8 mouse cellular contexts compared by ENCODE assay signal in the genomic region with DNA sequence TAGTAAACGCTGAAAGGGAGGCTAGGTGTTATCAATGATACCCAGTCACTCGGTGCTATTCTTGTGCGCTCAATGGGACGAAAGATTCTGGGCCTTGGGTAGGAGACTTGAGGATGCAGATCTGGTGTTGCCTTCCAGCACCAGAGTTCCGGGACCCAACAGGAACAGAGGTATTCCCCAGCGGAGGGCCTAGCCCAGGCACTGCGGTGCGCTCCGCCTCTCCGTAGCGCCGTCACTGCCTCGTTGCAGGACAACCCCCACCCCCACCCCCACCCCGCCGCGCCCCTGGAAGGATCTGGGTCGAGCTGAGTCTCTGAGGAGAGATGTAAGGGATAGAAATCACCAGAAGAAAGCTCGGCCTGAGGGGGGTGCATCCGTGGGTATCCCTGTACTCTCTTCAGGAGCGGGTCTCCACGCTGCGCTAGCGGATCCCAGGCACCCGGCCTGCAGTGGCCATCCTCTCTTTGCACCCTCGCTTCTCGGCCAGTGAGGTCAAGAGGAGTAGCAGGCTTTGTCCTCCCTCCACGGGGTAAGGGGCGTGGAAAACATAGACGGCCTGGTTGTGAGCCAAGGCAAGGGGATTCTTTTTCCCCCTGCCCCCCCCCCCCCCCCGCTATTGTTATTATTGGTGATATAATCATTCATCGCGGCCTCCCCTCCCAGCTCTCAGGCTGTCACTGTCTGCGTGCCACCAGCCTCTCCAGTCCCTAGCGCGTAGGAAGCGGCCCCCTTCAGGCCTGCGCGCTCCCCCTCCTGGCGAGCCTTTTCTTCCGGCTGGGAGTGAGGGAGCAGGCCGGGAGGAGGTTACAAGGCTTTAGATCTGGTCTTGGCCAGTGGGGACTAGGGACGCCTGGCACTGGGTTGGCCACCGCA. TPM values are rescaled to one million over a fixed set of nuclear protein-coding genes. Genes with fewer than 3 reads are reported as not detected.
DNase-seq lines count a peak whose midpoint lies in the region; ATAC-seq and TF ChIP-seq lines count a peak whose summit lies in the region.

No protein-coding gene starts in this region.

- no peaks in the 10 kb centered on the region for H3K4me1 ChIP-seq in bone marrow, adult 2 months (ENCODE audit: control insufficient read depth, insufficient read depth, low read length)
- H3K4me1 ChIP-seq in embryonic facial prominence, embryonic 15.5 days: peaks cover 6% of the 10 kb centered on the region; the same call in 1 of the 2 replicates
- H3K4me1 ChIP-seq in heart, embryonic 10.5 days: peaks cover 5% of the 10 kb centered on the region; the same call in 1 of the 2 replicates
- H3K4me1 ChIP-seq in kidney, embryonic 15.5 days: peaks cover 12% of the 10 kb centered on the region; the same call in 1 of the 2 replicates

- H3K9ac ChIP-seq in embryonic facial prominence, embryonic 15.5 days: peak overlapping the region; percentile 72
- H3K9ac ChIP-seq in kidney, embryonic 15.5 days: peak overlapping the region; percentile 88

- DNase-seq in 416B (ENCODE audit: low read depth) (peak; percentile 87), liver (peak; percentile 82)
- peak; percentile 94 for DNase-seq in heart, embryonic 10.5 days (ENCODE audit: low spot score)
- peak; percentile 19 to 24 for DNase-seq in monocyte, adult 2 months (ENCODE audit: low read depth in 1 of 2, low spot score in 2 of 2)
- DNase-seq in spleen, postnatal 36 days (ENCODE audit: low spot score in 2 of 2): peak; percentile 59 to 61

- peak; percentile 90 for ATAC-seq in embryonic facial prominence, embryonic 15.5 days (ENCODE audit: insufficient number of reproducible peaks, low FRiP score, low TSS enrichment, low read depth)
- ATAC-seq in kidney, embryonic 15.5 days (replicated peaks; ENCODE audit: low FRiP score): peak; percentile 91

- peak overlapping the region; percentile 24; the same call in 1 of the 2 replicates for H3K27ac ChIP-seq in bone marrow, adult 2 months (ENCODE audit: control insufficient read depth, insufficient read depth, low read depth, low read length, poor library complexity)
- peak overlapping the region; percentile 97 for H3K27ac ChIP-seq in embryonic facial prominence, embryonic 15.5 days (replicated peaks)
- H3K27ac ChIP-seq in heart, embryonic 10.5 days: peak overlapping the region; percentile 97
- H3K27ac ChIP-seq in kidney, embryonic 15.5 days: peak overlapping the region; percentile 99

- H3K4me2 ChIP-seq in embryonic facial prominence, embryonic 15.5 days (replicated peaks): peak overlapping the region; percentile 87
- peak overlapping the region; percentile 77 for H3K4me2 ChIP-seq in kidney, embryonic 15.5 days

- under 1% methylated on average over 43 of the region's 43 CpGs for WGBS in bone marrow, adult 2 months
- 0% methylated on average over 40 of the region's 43 CpGs for WGBS in embryonic facial prominence, embryonic 15.5 days
- under 1% methylated on average over 41 of the region's 43 CpGs for WGBS in heart, embryonic 10.5 days
- under 1% methylated on average over 40 of the region's 43 CpGs for WGBS in kidney, embryonic 15.5 days

- TF ChIP-seq POLR2A in bone marrow, adult 2 months (IDR thresholded peaks at IDR 0.05; ENCODE audit: borderline replicate concordance, control insufficient read depth, low read depth, low read length): peak; percentile 35; the same call in 1 of the 2 replicates

- H3K4me3 ChIP-seq in bone marrow, adult 2 months (replicated peaks; ENCODE audit: control insufficient read depth, low read depth, low read length): peak overlapping the region; percentile 68
- peak overlapping the region; percentile 84 for H3K4me3 ChIP-seq in embryonic facial prominence, embryonic 15.5 days (replicated peaks)
- peak overlapping the region; percentile 76 for H3K4me3 ChIP-seq in heart, embryonic 10.5 days
- peak overlapping the region; percentile 78 for H3K4me3 ChIP-seq in kidney, embryonic 15.5 days (replicated peaks)

- H3K36me3 ChIP-seq in embryonic facial prominence, embryonic 15.5 days: peaks cover 18% of the 10 kb centered on the region
- peaks cover 33% of the 10 kb centered on the region for H3K36me3 ChIP-seq in heart, embryonic 10.5 days
- H3K36me3 ChIP-seq in kidney, embryonic 15.5 days: peaks cover 25% of the 10 kb centered on the region

- H3K27me3 ChIP-seq in embryonic facial prominence, embryonic 15.5 days: no peaks in the 10 kb centered on the region
- no peaks in the 10 kb centered on the region for H3K27me3 ChIP-seq in heart, embryonic 10.5 days (ENCODE audit: insufficient read depth, poor library complexity, severe bottlenecking)
- H3K27me3 ChIP-seq in kidney, embryonic 15.5 days: no peaks in the 10 kb centered on the region

- TF ChIP-seq CTCF in bone marrow, adult 2 months (IDR thresholded peaks at IDR 0.05; ENCODE audit: control insufficient read depth, insufficient read depth, low read length): peak; percentile 32; the same call in 1 of the 2 replicates

- no peaks in the 10 kb centered on the region for H3K9me3 ChIP-seq in embryonic facial prominence, embryonic 15.5 days (replicated peaks)
- H3K9me3 ChIP-seq in heart, embryonic 10.5 days: no peaks in the 10 kb centered on the region
- H3K9me3 ChIP-seq in kidney, embryonic 15.5 days (replicated peaks): no peaks in the 10 kb centered on the region

RNA-seq across cellular contexts. Expression of a gene that starts 0.7 kb away (rescaled TPM):
- 0.81 and 2.1 TPM in 2 replicates for polyA plus RNA-seq in bone marrow, adult 2 months (2011; ENCODE audit: insufficient read depth, insufficient read length, low replicate concordance, missing spikeins)
- 17.2 and 18.0 TPM in 2 replicates for polyA plus RNA-seq in embryonic facial prominence, embryonic 15.5 days (2015; fragmentation: Nextera tagmentation; extraction: Ambion mirVana)
- 15.2 and 16.1 TPM in 2 replicates for polyA plus RNA-seq in heart, embryonic 10.5 days (2016; fragmentation: Nextera tagmentation; extraction: Ambion mirVana)
- 19.7 and 20.8 TPM in 2 replicates for polyA plus RNA-seq in kidney, embryonic 15.5 days (2015; fragmentation: Nextera tagmentation; extraction: Ambion mirVana)

RNA-seq across cellular contexts. Expression of a gene that starts 0.8 kb away (rescaled TPM):
- polyA plus RNA-seq in bone marrow, adult 2 months (2011; ENCODE audit: insufficient read depth, insufficient read length, low replicate concordance, missing spikeins): 2.5 and 5.6 TPM in 2 replicates
- polyA plus RNA-seq in embryonic facial prominence, embryonic 15.5 days (2015; fragmentation: Nextera tagmentation; extraction: Ambion mirVana): 62.4 and 63.4 TPM in 2 replicates
- 57.3 and 59.0 TPM in 2 replicates for polyA plus RNA-seq in heart, embryonic 10.5 days (2016; fragmentation: Nextera tagmentation; extraction: Ambion mirVana)
- 66.4 and 68.3 TPM in 2 replicates for polyA plus RNA-seq in kidney, embryonic 15.5 days (2015; fragmentation: Nextera tagmentation; extraction: Ambion mirVana)

RNA-seq across cellular contexts. Expression of a gene that starts 17.2 kb away (rescaled TPM):
- 5.6 and 39.5 TPM in 2 replicates for polyA plus RNA-seq in bone marrow, adult 2 months (2011; ENCODE audit: insufficient read depth, insufficient read length, low replicate concordance, missing spikeins)
- 59.3 and 66.1 TPM in 2 replicates for polyA plus RNA-seq in embryonic facial prominence, embryonic 15.5 days (2015; fragmentation: Nextera tagmentation; extraction: Ambion mirVana)
- 80.2 and 106 TPM in 2 replicates for polyA plus RNA-seq in heart, embryonic 10.5 days (2016; fragmentation: Nextera tagmentation; extraction: Ambion mirVana)
- polyA plus RNA-seq in kidney, embryonic 15.5 days (2015; fragmentation: Nextera tagmentation; extraction: Ambion mirVana): 78.2 and 93.3 TPM in 2 replicates

RNA-seq across cellular contexts. Expression of a gene that starts 28.1 kb away (rescaled TPM):
- polyA plus RNA-seq in bone marrow, adult 2 months (2011; ENCODE audit: insufficient read depth, insufficient read length, low replicate concordance, missing spikeins): 7.1 and 7.3 TPM in 2 replicates
- 23.5 and 25.5 TPM in 2 replicates for polyA plus RNA-seq in embryonic facial prominence, embryonic 15.5 days (2015; fragmentation: Nextera tagmentation; extraction: Ambion mirVana)
- polyA plus RNA-seq in heart, embryonic 10.5 days (2016; fragmentation: Nextera tagmentation; extraction: Ambion mirVana): 14.4 and 15.0 TPM in 2 replicates
- polyA plus RNA-seq in kidney, embryonic 15.5 days (2015; fragmentation: Nextera tagmentation; extraction: Ambion mirVana): 17.1 and 17.7 TPM in 2 replicates

RNA-seq across cellular contexts. Expression of a gene that starts 57.7 kb away (rescaled TPM):
- polyA plus RNA-seq in bone marrow, adult 2 months (2011; ENCODE audit: insufficient read depth, insufficient read length, low replicate concordance, missing spikeins): 0.43 and 0.92 TPM in 2 replicates
- 0.04 and 0.05 TPM in 2 replicates for polyA plus RNA-seq in embryonic facial prominence, embryonic 15.5 days (2015; fragmentation: Nextera tagmentation; extraction: Ambion mirVana)
- 0.02 and 0.05 TPM in 2 replicates for polyA plus RNA-seq in heart, embryonic 10.5 days (2016; fragmentation: Nextera tagmentation; extraction: Ambion mirVana)
- polyA plus RNA-seq in kidney, embryonic 15.5 days (2015; fragmentation: Nextera tagmentation; extraction: Ambion mirVana): 0.12 and 0.14 TPM in 2 replicates

Comparison
In these comparisons a context has a peak if more than half of its experiments do, and no peak if none do; other contexts are left out.
1. Peak in every context shown above with its lines: DNase-seq, ATAC-seq, H3K4me3 ChIP-seq and H3K27ac ChIP-seq.
2. DNase-seq: peak in every context shown above with its lines; median percentile 94 in heart, embryonic 10.5 days; 87 in 416B; 82 in liver; 60 in spleen, postnatal 36 days; 22 in monocyte, adult 2 months.
3. H3K27ac ChIP-seq: peak in every context shown above with its lines; median percentile 99 in kidney, embryonic 15.5 days; 97 in embryonic facial prominence, embryonic 15.5 days; 97 in heart, embryonic 10.5 days; 24 in bone marrow, adult 2 months.